Mouse (Mus musculus) layer of hippocampus, postnatal 14 days (tissue): ENCODE data around the gene Ltbp4. TPM values are rescaled to one million over a fixed set of nuclear protein-coding genes. Genes with fewer than 3 reads are reported as not detected.

ENCODE experiments used
- DNase-seq, 2 experiments: peaks; one replicate each; pipeline ENCODE4 v3.0.0; 2021 to 2022; ENCODE audit warnings: low spot score in 2 of 2, mixed read lengths in 1 of 2
- total RNA-seq, 2 experiments: library from RNA; stranded (reverse); gene quantifications; 2 replicates each; pipeline ENCODE4 v1.2.3; 2021

Ltbp4 gene
- total RNA-seq, 2 experiments from 2014 or later = 55.0 to 55.3 TPM

- DNase-seq = no peak
Observed at GRCm38 (mm10) chr7:27356248-27356647, 18.8 kb upstream of the Ltbp4 start.

GRCm38 (mm10) chr7:27355745-27356240 lies 18.3 kb upstream of the Ltbp4 start, which contains the start of gene Shkbp1:
Gene Shkbp1, minus strand, starts transcription at chr7:27356019.
- peak; percentile 82 to 89 for DNase-seq

GRCm38 (mm10) chr7:27355261-27355660 lies 17.8 kb upstream of the Ltbp4 start:
- DNase-seq = no peak

- no peak for DNase-seq
Observed at GRCm38 (mm10) chr7:27354783-27355182, 17.3 kb upstream of the Ltbp4 start.

GRCm38 (mm10) chr7:27354144-27354543 lies 16.7 kb upstream of the Ltbp4 start:
- peak in 1 of 2 experiments; percentile 58 for DNase-seq

- no peak for DNase-seq
Observed at GRCm38 (mm10) chr7:27345444-27345843, 8.0 kb upstream of the Ltbp4 start.

GRCm38 (mm10) chr7:27342595-27342994 lies 5.1 kb upstream of the Ltbp4 start:
- no peak for DNase-seq

- DNase-seq = peak in 1 of 2 experiments; percentile 78
Observed at GRCm38 (mm10) chr7:27339519-27339918, 2.0 kb upstream of the Ltbp4 start.

- no peak for DNase-seq
Observed at GRCm38 (mm10) chr7:27339114-27339513, 1.6 kb upstream of the Ltbp4 start.

- DNase-seq = peak; percentile 91 to 93
Observed at GRCm38 (mm10) chr7:27335928-27336823, 1.3 kb downstream of the Ltbp4 start.

GRCm38 (mm10) chr7:27335011-27335720 lies 2.3 kb downstream of the Ltbp4 start:
- no peak for DNase-seq

- DNase-seq = no peak
Observed at GRCm38 (mm10) chr7:27334405-27334911, 3.0 kb downstream of the Ltbp4 start.

GRCm38 (mm10) chr7:27333316-27333941 lies 4.1 kb downstream of the Ltbp4 start:
- no peak for DNase-seq

- peak; percentile 71 to 77 for DNase-seq
Observed at GRCm38 (mm10) chr7:27332353-27333199, 4.9 kb downstream of the Ltbp4 start.

GRCm38 (mm10) chr7:27331854-27332253 lies 5.6 kb downstream of the Ltbp4 start:
- no peak for DNase-seq

- no peak for DNase-seq
Observed at GRCm38 (mm10) chr7:27331541-27331851, 6.0 kb downstream of the Ltbp4 start.

- peak in 1 of 2 experiments; percentile 57 for DNase-seq
Observed at GRCm38 (mm10) chr7:27330709-27331540, 6.6 kb downstream of the Ltbp4 start.

GRCm38 (mm10) chr7:27329981-27330380 lies 7.5 kb downstream of the Ltbp4 start:
- DNase-seq = no peak

- DNase-seq = peak; percentile 77 to 79
Observed at GRCm38 (mm10) chr7:27329326-27329947, 8.1 kb downstream of the Ltbp4 start.
